Mouse (Mus musculus): ENCODE results near the gene Gm20379. TPM values are rescaled to one million over a fixed set of nuclear protein-coding genes. Genes with fewer than 3 reads are reported as not detected.

The Gm20379 gene
- 0.39 and 0.44 TPM in 2 replicates for polyA plus RNA-seq (2015; fragmentation: Nextera tagmentation; extraction: Ambion mirVana)

DNA sequence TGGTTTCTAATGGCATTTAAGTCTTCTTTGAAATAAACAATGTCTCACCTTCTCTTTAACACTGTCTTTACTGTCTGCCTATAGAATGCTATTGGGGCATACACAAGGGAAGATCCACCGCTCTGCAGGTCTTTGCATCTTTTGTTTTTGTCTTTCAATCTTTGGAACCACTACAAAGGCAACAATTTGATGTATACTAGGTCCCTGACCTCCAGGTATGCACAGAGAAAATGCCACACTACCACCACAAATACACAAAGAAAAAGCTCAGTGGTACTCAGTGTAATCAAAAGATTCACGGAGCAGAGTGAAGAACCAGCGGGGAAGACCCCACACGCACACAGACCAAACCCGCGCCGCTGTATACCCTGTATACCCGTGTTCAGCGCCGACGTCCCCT is at the start of gene Gm20379:
Gene Gm20379 (plus strand): TSS at position 301 of the 400 bp plus-strand sequence.

DNA sequence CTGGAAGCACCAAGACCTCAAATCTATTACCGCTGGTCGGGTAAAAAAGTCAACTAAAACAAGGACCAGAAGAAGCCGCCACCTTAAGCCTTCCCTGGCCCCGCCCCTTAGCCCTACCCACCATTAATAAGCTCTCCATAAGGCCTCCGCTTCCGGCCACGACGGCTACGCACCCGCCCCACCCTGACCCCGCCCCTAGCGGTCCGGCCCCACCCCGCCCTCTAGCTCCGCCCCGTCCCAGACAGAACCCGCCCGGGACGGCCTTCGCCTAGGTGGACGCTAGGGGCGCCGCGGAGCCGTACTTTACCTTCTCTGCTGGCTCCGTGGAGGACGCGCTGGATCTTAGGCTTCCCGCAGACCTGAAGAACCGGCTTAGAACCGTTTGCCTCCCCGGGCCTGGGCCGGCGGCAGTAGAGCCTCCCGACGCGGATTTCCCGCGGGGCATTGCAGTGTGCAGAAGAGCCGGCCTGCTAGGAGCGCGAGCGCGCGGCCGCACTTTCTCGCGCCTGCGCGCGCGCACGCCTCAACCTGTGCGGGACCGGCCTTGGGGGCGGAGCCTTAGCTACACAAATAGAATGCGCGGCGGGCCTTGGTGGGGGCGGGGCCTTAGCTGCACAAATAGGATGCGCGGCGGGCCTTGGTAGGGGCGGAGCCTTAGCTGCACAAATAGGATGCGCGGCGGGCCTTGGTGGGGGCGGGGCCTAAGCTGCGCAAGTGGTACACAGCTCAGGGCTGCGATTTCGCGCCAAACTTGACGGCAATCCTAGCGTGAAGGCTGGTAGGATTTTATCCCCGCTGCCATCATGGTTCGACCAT is 48.9 kb downstream of the Gm20379 start, which contains the start of the genes Dhfr and Msh3:
Gene Dhfr (plus strand): TSS at position 271 of the 816 bp plus-strand sequence.
Gene Msh3 (minus strand): TSS at position 548 of the 816 bp plus-strand sequence.

Other genes starting within 250 kb of the Gm20379 start
- 0.09 and 0.22 TPM in 2 replicates for gene Rasgrf2, start 174.3 kb upstream of the Gm20379 start, polyA plus RNA-seq (2015; fragmentation: Nextera tagmentation; extraction: Ambion mirVana)
- gene Dhfr, start 48.7 kb downstream of the Gm20379 start, polyA plus RNA-seq (2015; fragmentation: Nextera tagmentation; extraction: Ambion mirVana): 3.3 and 4.1 TPM in 2 replicates
- gene Msh3, start 49.0 kb downstream of the Gm20379 start, polyA plus RNA-seq (2015; fragmentation: Nextera tagmentation; extraction: Ambion mirVana): 9.2 and 9.5 TPM in 2 replicates
- 0.04 TPM in 1 of 2 replicates, not detected in the other for gene Ankrd34b, start 119.9 kb downstream of the Gm20379 start, polyA plus RNA-seq (2015; fragmentation: Nextera tagmentation; extraction: Ambion mirVana)
- 0.21 and 0.33 TPM in 2 replicates for gene Fam151b, start 178.0 kb downstream of the Gm20379 start, polyA plus RNA-seq (2015; fragmentation: Nextera tagmentation; extraction: Ambion mirVana)
- gene Zfyve16, start 224.9 kb downstream of the Gm20379 start, polyA plus RNA-seq (2015; fragmentation: Nextera tagmentation; extraction: Ambion mirVana): 5.3 and 5.9 TPM in 2 replicates